Mouse (Mus musculus) activated CD4-positive, CD25-positive, alpha-beta regulatory T cell (primary cell): ENCODE measurements around the gene Muc3. TPM values are rescaled to one million over a fixed set of nuclear protein-coding genes. Genes with fewer than 3 reads are reported as not detected.

Source experiments
- polyA plus RNA-seq, 2 experiments: library from polyadenylated mRNA; unstranded; fragments of 100-300 nt; shearing (Covaris generic); gene quantifications; one replicate each; pipeline ENCODE4 v1.2.1; 2017

Muc3 gene
- not detected for polyA plus RNA-seq

GRCm38 (mm10) chr5:137149272-137149882 lies at the start of gene Muc3:
TSS of gene Muc3 (minus strand) at chr5:137149322.

GRCm38 (mm10) chr5:137115866-137116847 lies 33.0 kb downstream of the Muc3 start, which contains the start of gene Trim56:
TSS of gene Trim56 (minus strand) at chr5:137116209.

Other genes with a start within 250 kb of the Muc3 start
- gene Ift22, start 241.2 kb downstream of the Muc3 start, polyA plus RNA-seq = 1 to 10 TPM; 5.1 to 7.7 TPM
- 100 to 1,000 TPM; 337 to 342 TPM for gene Fis1, start 196.0 kb downstream of the Muc3 start, polyA plus RNA-seq
- not detected for gene Cldn15, start 182.7 kb downstream of the Muc3 start, polyA plus RNA-seq
- 1 to 10 TPM; 6.7 to 8.4 TPM for gene Plod3, start 162.3 kb downstream of the Muc3 start, polyA plus RNA-seq
- 10 to 100 TPM; 48.9 to 51.5 TPM for gene Znhit1, start 161.3 kb downstream of the Muc3 start, polyA plus RNA-seq
- under 1 TPM; 0.06 to 0.22 TPM for gene Vgf, start 122.9 kb downstream of the Muc3 start, polyA plus RNA-seq
- gene Ap1s1, start 103.2 kb downstream of the Muc3 start, polyA plus RNA-seq = 100 to 1,000 TPM in 1 of 2 experiments, 10 to 100 TPM in 1; 91.4 to 102 TPM
- not detected for gene Serpine1, start 77.1 kb downstream of the Muc3 start, polyA plus RNA-seq
- gene Trim56, start 33.1 kb downstream of the Muc3 start, polyA plus RNA-seq = 10 to 100 TPM; 13.9 to 19.4 TPM
- gene Muc3a, start 63.1 kb upstream of the Muc3 start, polyA plus RNA-seq = 1 to 10 TPM in 1 of 2 experiments, under 1 TPM in 1; 0.72 to 3.1 TPM
- gene Ache, start 138.2 kb upstream of the Muc3 start, polyA plus RNA-seq = under 1 TPM in 1 of 2 experiments, not detected in 1; 0.14 TPM
- gene Ufsp1, start 145.3 kb upstream of the Muc3 start, polyA plus RNA-seq = 1 to 10 TPM; 1.6 TPM
- 100 to 1,000 TPM in 1 of 2 experiments, 10 to 100 TPM in 1; 99.4 to 101 TPM for gene Srrt, start 158.4 kb upstream of the Muc3 start, polyA plus RNA-seq
- gene Trip6, start 165.1 kb upstream of the Muc3 start, polyA plus RNA-seq = 1 to 10 TPM; 2.5 to 4.4 TPM
- gene Slc12a9, start 184.3 kb upstream of the Muc3 start, polyA plus RNA-seq = 10 to 100 TPM; 17.8 to 22.2 TPM
- under 1 TPM in 1 of 2 experiments, not detected in 1; 0.11 TPM for gene Ephb4, start 200.8 kb upstream of the Muc3 start, polyA plus RNA-seq